Mouse (Mus musculus): ENCODE results near the gene Adcy6. TPM values are rescaled to one million over a fixed set of nuclear protein-coding genes. Genes with fewer than 3 reads are reported as not detected.

Gene Adcy6
- polyA plus RNA-seq, 1 experiment, result 45.6 TPM

DNA sequence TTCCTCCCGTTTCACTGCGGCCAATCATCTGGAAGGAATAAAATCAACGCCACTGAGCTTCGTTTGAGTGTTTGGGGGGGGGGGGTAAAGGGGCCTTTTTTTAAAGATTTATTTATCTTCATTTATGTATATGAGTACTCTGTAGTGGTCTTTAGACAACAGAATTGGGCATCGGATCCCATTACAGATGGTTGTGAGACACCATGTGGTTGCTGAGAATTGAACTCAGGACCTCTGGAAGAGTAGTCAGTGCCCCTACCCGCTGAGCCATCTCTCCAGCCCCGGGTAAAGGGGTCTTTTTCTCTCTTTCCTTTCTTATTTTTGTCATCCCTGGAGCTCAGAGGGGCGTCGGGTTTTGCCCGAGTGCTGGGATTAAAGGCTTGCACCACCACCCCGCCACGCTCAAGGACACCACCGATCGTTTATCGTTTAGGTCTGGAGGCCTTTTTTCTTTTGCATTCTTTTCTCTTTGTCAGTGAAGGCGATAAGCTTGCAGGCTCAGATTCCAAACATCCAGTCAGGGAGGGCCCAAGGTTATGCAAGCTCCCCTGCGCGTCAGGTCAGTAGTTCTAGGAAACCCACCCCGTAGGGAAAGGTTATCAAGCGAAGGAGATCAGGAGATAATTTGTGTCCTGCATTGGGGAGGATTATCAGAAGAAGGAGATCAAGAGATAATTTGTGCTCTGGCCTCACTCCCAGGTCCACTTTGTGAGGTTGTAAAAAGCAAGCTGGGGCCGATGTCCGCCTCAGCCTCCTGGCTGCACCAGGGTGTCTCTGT is 41.4 kb downstream of the Adcy6 start:
- peak in 1 of 2 experiments; percentile 16 for DNase-seq (ENCODE audit: extremely low spot score in 1 of 2, low spot score in 1 of 2)

DNA sequence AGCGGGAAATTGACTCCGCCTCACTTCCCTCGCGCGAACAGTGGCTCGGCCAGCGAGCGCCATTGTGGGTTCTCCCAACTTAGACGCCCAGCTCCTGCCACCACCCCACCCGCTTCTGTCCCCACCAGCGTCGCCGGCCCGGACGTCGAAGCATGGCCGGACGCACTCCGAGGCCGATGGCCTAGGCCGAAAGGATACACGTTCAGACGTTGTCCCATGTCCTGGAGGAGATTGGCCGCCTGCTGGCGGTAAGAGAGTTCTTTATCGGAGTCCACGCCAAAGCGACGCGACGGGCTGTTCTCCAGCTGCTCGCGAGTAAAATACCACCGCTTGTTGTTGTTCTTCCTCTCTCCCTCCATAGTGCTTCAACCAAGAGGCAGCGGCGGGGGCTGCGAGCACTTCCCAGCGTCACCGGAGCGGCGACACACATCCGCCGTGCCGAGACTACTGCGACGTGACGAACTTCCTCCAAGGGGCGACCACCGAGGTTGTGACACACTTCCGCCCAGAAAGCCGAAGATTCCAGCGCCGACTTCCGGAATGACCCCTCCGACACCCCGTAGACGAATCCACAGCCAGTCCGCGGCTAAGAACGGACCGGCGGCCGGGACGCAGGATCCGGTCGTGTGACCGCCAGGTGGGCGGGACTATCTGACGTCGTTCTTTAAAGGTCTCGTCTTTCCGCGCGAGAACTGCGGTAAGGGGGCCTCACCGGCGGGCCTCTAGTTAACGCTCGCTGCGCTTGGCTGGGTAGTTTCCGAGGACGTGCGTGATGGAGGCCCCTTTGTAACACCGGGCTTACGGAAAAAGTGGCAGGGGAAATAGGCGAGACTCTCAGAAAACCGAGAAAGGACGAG is 42.4 kb downstream of the Adcy6 start:
- DNase-seq (ENCODE audit: extremely low spot score in 1 of 2, low spot score in 1 of 2), result peak; percentile 99 to 100

- no peak for DNase-seq (ENCODE audit: extremely low spot score in 1 of 2, low spot score in 1 of 2)
Measured at GRCm38 (mm10) chr15:98566973-98567277, 43.0 kb downstream of the Adcy6 start.

- DNase-seq (ENCODE audit: extremely low spot score in 1 of 2, low spot score in 1 of 2), result no peak
Measured at GRCm38 (mm10) chr15:98557186-98557585, 52.7 kb downstream of the Adcy6 start.

DNA sequence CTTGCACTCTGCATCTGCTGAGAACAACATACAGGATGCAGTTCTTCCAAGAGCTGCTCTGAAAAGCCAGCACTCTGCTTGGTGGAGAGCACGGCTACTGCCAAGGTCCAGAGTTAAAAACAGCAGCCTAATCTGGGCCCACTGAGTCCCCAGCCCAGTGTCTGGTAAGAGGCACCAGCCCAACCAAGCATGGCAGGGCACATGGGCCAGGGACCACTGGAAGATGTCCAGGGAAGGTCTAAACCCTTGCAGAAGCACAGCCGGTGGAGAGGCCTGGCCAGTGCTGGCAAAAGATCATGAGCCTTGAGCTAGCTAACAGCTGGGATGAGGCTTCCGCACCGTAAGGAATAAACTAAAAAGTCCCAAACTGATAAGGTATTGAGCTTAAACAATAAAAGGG is 54.0 kb downstream of the Adcy6 start:
- no peak for DNase-seq (ENCODE audit: extremely low spot score in 1 of 2, low spot score in 1 of 2)

DNA sequence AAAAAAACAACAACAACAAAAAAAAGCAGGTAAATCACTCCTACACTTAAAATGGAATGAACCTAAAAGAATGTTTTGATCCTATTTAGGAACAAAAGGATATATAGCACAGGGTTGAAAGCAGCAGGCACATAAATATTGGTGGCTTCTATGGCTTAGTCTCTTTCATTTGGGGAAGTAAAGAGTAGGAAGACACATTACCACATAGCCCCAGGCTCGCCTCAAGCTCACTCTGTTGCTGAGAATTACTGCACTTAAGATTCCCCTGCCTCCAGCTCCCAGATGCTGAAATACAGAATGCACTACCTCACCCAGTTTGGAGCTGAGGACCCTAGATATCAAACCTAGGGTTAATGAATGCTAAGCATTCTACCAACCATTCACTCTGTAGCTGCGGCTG is 57.1 kb downstream of the Adcy6 start:
- DNase-seq (ENCODE audit: extremely low spot score in 1 of 2, low spot score in 1 of 2), result no peak

DNA sequence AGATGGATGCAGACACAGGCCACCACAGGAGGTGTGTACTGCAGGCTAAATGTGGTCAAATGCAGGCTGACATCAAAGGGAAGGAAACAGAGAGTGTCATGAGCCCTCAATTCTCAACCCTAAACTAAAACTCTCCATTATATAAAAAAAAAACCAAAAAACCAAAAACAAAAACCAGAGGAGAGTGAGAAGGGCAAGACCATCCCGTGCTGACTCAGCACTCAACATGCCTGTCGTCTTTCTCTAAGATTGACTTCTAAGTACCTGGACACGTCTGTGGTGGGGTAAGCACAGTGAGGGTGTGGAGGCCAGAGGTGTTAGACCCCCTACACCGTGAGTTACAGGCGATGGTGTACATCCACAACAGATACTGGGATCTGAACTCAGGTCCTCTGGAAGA is 63.0 kb downstream of the Adcy6 start:
- no peak for DNase-seq (ENCODE audit: extremely low spot score in 1 of 2, low spot score in 1 of 2)

DNA sequence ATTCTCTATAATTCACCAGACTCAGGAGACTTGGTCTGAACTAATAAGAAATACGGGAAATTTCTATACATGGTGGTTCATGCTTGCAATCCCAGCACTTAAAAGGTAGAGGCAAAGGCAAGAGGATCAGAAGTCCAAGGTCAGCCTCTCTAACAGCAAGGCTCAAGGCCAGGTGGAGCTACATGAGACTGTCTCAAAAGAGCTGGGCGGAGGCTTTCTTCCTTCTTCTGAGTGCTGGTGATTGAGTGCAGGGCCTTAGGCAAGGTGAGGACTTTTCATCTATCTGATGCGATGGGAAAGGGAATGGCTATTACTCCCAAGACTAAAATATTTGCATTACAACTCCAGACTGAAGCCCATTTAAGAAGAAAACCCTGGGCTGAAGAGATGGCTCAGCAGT is 64.7 kb downstream of the Adcy6 start:
- DNase-seq (ENCODE audit: extremely low spot score in 1 of 2, low spot score in 1 of 2), result no peak

DNA sequence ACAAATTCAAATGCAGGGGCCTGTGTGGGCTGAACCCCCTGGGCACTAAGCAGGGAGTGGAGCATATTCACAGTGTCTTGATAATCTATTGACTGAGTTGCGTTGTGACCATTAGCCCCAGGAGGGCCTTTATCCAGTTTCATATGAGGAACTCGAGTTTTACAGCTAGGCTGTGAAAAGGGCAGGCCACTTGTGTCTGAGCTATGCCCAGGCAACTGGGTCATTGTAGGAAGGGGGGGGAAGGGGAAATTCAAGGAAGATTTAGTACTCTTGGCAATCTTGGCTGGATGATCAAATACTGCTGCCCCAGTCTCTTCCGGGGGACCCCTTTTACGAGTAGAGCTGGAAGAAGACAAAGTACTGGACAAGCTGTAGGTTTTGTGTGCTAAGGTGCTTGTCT is 66.5 kb downstream of the Adcy6 start:
- no peak for DNase-seq (ENCODE audit: extremely low spot score in 1 of 2, low spot score in 1 of 2)

DNA sequence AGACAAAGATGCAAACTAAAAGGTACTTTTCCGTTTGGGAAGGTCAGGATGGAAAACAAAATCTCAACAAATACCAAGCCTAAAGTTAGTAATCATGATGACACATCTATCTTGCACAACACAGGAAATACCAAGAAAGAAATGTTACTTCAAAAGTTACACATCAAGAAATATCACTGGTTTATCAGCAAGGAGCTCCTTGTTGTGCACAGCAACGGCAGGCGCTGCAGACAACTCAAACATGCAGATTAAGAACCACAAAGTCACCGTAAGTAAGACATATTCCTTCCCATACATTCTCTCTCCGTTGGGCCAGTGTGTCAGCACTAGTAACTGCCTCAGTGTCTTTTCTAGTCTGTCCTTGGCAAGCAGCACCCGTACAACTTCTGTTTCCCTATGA is 68.8 kb downstream of the Adcy6 start:
- no peak for DNase-seq (ENCODE audit: extremely low spot score in 1 of 2, low spot score in 1 of 2)

Other genes starting within 250 kb of the Adcy6 start
- gene Olfr283, start 229.1 kb downstream of the Adcy6 start, polyA plus RNA-seq (2012; rRNA removed), result 0.04 and 0.11 TPM in 2 replicates
- gene Olfr282, start 178.9 kb downstream of the Adcy6 start, polyA plus RNA-seq (2012; rRNA removed), result not detected in 2 replicates
- 0.02 TPM in 2 replicates for gene Olfr281, start 157.5 kb downstream of the Adcy6 start, polyA plus RNA-seq (2012; rRNA removed)
- gene OR5BS1P, start 140.2 kb downstream of the Adcy6 start, polyA plus RNA-seq (2012; rRNA removed), result 0.02 TPM in 1 of 2 replicates, not detected in the other
- not detected in 2 replicates for gene Lalba, start 127.4 kb downstream of the Adcy6 start, polyA plus RNA-seq (2012; rRNA removed)
- gene Olfr279, start 117.7 kb downstream of the Adcy6 start, polyA plus RNA-seq (2012; rRNA removed), result 0.29 TPM in 1 of 2 replicates, not detected in the other
- gene Kansl2, start 75.8 kb downstream of the Adcy6 start, polyA plus RNA-seq (2012; rRNA removed), result 54.4 and 56.4 TPM in 2 replicates
- gene Ccnt1, start 39.2 kb downstream of the Adcy6 start, polyA plus RNA-seq (2012; rRNA removed), result 18.8 and 21.1 TPM in 2 replicates
- 0.34 TPM in 1 of 2 replicates, not detected in the other for gene 4930415O20Rik, start 39.1 kb downstream of the Adcy6 start, polyA plus RNA-seq (2012; rRNA removed)
- 377 and 417 TPM in 2 replicates for gene Cacnb3, start 20.8 kb upstream of the Adcy6 start, polyA plus RNA-seq (2012; rRNA removed)
- 56.2 and 63.3 TPM in 2 replicates for gene Ddx23, start 52.8 kb upstream of the Adcy6 start, polyA plus RNA-seq (2012; rRNA removed)
- 25.4 and 25.5 TPM in 2 replicates for gene Rnd1, start 67.4 kb upstream of the Adcy6 start, polyA plus RNA-seq (2012; rRNA removed)
- gene Ccdc65, start 98.1 kb upstream of the Adcy6 start, polyA plus RNA-seq (2012; rRNA removed), result 6.4 and 7.7 TPM in 2 replicates
- 2.9 and 3.5 TPM in 2 replicates for gene Fkbp11, start 118.1 kb upstream of the Adcy6 start, polyA plus RNA-seq (2012; rRNA removed)
- gene Arf3, start 153.1 kb upstream of the Adcy6 start, polyA plus RNA-seq (2012; rRNA removed), result 678 and 795 TPM in 2 replicates
- gene Wnt10b, start 168.1 kb upstream of the Adcy6 start, polyA plus RNA-seq (2012; rRNA removed), result 6.3 and 6.8 TPM in 2 replicates
- 0.10 and 0.25 TPM in 2 replicates for gene Wnt1, start 179.8 kb upstream of the Adcy6 start, polyA plus RNA-seq (2012; rRNA removed)
- gene Ddn, start 199.4 kb upstream of the Adcy6 start, polyA plus RNA-seq (2012; rRNA removed), result 764 and 849 TPM in 2 replicates
- gene Prkag1, start 221.4 kb upstream of the Adcy6 start, polyA plus RNA-seq (2012; rRNA removed), result 67.8 and 74.0 TPM in 2 replicates

Data from frontal cortex, adult 2 months (tissue).